Mouse (Mus musculus) thymus, postnatal 10 days (tissue): ENCODE data around the gene U2surp.

Experiments used
- DNase-seq, 2 experiments: peaks; one replicate each; pipeline ENCODE4 v3.0.0; 2021; ENCODE audit warnings: low spot score in 2 of 2

U2surp gene

DNA sequence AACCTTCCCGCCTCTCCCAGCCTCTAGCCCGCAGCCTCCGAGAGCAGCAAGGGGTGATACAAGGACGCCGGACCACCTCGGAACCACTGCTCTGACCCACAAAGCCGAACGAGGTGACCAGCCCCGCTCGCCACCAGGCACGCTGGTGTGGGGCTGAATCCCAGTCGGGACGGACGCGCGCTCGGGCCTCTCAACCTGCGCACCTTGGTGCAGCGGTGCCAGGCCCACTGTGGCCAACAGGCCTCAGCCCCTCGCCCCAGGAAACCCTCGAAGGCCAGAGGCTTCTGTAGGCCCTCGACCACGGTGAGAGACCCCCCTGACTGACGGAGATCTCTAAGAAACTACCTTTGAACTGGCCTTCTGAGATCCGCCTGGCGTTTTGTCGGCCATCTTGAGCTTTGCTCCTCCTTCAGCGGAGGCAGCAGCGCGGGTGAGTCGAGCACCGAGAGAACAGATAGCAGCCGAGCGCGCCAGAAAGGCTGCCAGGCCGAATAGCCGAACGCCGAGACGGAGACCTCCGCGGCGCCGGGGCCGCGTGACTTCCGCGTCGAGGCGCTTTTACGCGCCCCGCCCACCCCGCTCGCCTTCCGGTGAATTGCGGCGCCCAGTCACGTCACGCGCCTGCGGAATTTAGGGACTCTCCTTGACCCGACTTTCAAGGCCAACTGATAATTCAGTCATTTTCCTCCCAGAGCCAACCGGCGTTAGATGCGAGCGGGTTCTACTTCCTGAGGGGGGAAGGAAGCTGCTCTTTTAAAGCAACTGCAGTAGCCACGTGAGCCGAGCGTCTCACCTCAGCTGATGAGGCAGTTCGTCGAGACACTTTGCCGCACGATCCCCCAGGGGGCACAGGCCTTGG is at the start of gene U2surp:
U2surp (minus strand) TSS at position 525 of the 859 bp plus-strand sequence.
- DNase-seq, result peak; percentile 90 to 92

DNA sequence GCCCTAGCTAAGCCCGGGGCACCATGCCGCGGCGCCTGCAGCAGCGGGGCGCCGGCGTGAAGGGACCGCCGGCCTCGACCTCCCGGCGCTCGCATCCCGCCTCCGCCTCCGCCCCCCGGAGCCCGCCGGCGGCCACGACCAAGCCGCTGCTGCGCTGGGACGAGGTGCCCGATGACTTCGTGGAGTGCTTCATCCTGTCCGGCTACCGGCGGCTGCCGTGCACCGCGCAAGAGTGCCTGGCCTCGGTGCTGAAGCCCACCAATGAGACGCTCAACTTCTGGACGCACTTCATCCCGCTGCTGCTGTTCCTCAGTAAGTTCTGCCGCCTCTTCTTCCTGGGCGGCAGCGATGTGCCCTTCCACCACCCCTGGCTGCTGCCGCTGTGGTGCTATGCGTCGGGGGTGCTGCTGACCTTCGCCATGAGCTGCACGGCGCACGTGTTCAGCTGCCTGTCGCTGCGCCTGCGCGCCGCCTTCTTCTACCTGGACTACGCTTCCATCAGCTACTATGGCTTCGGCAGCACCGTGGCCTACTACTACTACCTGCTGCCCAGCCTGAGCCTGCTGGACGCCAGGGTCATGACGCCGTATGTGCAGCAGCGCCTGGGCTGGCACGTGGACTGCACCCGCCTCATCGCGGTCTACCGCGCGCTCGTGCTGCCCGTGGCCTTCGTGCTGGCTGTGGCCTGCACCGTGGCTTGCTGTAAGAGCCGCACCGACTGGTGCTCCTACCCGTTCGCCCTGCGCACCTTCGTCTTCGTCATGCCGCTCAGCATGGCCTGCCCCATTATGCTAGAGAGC is 48.3 kb upstream of the U2surp start:
- peak in 1 of 2 experiments; percentile 3 for DNase-seq

DNA sequence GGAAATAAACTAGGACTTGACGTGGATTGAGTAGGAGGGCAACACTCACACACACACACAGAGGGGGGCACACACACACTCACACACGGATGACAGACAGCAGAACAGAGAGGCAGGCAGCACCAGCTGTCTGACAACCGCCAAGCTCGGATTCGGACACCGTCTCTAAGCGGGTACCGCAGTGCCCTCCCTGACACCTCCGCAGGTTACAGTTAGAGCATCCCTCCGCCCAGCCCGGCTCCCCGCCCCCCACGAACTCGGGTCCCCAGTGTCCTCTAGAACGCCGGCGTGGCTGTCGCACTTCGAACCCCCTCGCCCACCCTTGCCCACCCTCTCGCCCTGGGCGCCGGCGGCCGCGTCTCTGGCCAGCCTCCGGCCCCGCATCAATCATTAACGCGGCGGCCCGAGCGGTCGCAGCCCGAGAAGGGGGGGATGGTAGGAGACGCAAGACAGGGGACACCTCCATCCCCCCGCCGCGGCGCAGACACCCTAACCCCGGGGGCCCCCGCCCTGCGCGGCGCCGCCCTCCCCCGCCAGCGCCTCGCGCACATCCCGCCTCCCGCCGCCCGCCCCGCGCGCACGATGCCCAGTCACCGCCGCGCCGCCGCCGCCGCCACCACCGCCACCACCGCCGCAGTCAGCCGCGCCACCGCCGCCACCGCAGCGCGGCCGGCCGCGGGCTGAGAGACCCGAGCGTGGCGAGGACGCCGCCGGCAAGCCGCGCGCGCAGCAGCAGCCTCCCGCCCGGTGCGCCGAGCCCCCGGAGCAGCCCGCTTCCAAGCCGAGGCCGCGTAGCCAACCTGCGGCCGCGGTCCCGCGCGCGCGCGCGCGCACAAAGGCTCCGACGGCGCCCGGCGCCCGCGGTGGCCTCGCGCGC is 47.5 kb upstream of the U2surp start, which contains the start of gene Paqr9:
Paqr9 (plus strand) TSS at position 599 of the 877 bp plus-strand sequence.
- peak in 1 of 2 experiments; percentile 5 for DNase-seq

DNA sequence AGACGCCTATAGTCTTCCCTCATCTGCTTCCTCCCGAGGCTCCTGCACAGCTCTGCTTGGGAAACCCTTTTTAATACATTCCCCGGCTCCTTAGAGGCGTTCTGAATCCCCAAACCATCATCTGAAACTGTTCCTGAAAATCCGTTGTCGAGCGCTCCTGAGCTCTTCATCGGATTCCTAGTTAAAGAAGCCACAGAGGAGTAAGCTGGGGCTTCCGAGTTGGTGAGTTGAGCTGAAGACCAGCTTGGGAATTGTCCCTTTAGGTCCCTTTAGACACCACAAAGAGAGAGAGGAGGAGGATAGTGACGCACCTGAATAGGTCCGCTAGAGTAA is 46.9 kb upstream of the U2surp start:
- no peak for DNase-seq

DNA sequence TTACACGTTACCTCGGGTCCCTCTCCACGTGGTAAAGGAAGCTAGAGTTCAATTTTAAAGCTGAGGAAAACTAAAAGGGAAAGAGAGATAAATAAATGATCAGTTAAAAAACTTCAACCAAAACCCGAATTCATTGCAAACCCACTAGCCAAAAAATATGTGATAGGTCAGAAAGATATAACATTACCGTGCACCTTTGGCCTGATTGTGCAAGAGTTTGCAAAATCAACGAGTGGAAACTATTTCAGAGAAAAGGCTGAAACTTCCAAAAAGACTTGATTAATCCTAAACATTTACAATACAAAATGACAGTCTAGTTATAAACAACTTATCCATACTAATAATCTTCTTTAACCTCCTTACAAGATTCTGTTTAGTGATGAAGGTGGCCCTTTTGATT is 45.9 kb upstream of the U2surp start:
- no peak for DNase-seq

DNA sequence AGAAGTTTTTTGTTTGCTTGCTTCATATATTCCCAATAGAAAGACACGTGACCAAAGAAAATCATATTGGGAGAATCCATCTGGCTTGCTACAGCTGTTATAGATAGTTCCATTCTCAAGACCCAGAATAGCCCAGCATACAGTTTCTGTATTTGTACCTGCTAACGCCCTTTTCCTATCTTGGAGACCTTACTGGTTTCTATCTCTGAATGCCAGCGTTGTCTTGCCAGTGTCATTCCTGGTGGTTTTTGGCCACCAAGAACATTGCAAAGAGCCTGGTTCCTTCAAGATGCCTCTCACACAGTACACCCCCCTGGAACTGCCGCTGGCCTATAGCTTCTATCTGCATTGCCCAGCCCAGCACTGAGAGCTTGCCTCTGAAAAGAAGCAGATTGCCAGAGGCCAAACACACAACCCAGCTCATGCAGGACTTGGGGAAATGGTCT is 44.3 kb upstream of the U2surp start:
- no peak for DNase-seq

DNA sequence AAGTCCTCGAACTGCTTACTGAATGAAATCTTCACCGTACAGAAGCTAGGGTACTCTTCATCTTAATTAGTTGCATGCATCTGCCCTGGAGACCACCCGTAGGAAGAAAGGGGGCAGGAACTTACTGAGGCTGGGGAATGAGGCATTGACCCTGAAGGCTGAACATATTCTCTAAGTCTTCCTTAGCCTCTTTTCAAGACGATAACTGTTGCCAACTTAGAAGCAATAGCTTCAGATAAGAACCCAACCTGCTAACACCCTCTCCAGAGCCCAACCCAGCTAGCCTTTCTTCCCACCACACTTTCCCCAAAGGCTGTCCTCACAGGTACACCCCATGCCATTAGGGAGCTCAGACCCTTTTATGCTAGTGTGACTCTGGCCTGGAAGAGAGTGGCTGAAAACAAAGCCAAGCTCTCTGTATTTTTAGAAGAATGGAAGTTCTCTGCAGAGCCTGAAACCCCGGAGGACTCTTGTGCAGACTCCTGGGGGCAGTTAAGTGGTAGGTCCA is 43.5 kb upstream of the U2surp start:
- DNase-seq, result no peak

DNA sequence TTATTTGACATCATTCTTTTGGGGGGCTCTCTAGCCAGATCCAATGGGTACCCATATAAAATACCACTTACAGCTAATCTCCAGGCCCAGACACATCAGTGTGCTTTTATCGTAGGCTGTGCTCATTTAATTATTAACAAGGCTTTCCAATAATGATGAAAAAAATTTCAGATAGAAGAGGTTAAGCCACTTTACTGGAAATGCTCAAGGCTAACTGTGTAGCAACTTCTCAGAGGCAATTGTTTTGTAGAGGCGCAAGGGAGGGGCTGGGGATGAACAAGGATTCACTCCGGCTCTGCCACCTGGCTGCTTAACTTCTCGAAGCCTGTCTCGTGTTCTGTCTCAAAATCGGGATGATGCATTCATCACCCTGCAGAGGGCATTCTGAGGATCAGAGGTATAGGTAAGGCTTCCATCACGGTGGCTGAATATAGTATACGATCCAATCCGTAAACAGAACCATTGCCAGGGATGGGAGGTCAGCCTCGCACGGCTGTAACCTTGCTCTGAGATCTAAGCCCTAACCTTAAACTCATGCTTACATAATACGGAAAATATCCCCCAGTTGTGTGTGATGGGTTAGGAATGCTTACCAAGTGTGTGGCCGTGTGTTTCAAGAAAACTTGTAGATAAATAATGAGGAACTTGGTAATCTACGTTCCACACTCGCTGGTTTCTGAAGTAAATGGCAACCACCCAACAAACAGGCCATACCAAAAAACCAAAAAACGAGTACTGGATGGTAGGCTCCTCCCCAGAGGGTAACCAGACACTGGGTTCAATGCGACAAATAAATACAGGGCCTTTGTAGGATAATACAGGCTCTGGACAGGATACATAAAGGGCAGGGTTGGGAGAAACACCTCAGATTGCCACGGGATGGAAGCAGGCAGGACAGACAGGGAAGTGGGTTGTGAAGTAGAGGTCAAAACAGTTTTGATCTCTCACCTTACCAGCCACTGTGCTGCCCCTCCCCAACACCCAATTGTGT is 42.7 kb upstream of the U2surp start:
- no peak for DNase-seq

DNA sequence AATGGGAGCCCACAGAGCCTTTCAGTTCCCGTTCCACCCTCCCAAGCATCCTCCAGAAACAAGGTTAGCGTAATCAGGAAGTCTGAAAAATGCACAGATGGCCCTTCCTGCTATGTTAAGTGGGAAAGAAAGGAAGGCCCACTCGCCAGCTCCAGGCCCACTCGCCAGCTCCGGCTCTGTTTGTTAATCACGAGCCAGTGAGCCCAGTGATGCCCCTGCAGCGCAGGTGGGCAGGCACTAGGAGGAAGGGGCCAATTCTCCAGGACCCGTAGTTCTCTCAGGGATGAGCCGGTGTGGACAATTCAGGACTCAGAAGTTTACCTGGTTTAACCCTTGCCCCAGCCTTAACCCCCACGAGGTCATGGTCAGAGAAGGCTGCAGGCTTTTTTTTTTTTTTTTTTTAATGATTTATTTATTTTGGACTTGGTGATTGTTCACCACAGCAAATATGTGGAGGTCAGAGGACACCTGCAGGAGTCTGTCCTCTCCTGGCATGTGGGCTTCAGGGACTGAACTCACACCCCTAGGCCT is 40.4 kb upstream of the U2surp start:
- no peak for DNase-seq

DNA sequence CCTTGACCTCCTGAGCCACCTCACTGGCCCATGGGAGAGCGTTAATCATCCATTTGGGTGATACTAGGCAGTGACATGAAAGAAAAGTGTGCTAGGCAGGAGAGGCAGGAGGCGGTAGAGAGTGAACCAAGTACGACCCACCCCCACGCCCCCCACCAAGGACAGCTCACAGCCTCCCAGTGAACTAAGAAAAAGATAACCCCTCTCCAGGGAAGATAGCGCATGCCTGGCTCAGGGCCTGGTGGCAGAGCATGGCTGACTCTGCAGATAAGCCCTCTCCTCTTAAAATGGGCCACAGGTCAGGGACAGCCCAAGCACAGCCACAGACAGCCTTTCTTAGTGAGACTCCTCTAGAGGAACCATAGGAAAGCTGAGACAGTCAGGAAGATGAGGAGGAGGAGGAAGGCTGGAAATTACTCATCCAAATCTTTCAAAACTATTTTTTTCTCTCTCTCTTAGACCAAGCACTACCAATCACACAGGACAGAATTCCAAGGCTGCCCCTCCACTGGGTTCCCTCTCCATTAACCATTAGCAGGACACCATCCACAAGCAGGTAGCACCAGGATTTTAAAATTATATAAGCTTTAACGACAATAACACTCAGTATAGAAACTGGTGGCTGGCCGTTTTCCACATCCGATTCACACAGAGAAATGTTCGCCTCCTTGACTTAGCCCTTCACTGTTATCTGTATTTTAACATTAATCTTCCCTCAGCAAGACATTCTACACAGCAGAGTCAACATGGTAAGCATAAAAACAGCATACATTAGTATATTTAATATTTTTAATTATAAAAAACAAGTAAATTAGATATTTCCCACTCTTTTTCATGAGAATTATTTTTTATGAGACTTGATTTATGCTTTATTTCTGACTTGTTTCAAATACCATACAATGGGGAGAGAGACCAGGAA is 39.3 kb upstream of the U2surp start:
- no peak for DNase-seq

DNA sequence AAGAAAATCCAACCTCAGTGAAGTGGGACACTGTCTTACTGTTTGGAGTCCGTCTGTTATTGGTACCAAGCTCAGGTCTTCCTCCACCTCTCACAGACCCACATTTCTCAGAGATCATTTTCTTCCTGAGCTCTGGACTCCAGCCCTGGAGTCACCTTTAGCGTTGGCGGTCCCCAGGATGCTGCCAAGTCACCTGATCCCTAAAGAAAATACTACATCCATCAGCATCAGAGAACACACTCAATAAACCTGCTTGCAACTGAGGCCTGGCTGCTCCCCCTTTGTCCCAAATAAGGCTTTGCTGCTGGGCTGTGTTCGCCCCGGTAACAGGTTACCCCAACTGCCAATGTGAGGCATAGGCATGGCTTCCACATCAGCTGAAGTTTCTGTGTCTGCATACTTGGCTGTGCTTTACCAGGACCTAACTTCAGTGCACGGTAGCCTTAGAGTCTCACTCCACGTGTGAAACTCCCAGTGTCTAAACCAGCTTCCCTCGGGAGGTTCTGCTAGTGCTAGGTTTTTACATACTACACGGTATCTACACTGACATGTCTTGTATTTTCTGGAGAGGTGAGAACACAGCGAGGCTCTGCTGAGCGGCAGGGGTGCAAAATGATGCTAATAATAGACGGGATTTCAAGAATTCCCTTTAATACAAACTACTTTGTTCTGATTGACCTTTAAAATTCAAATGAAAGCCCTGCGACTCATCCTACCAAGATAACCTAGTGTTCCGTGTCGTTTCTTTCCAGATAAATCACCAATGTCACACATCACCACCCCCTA is 38.0 kb upstream of the U2surp start:
- no peak for DNase-seq

DNA sequence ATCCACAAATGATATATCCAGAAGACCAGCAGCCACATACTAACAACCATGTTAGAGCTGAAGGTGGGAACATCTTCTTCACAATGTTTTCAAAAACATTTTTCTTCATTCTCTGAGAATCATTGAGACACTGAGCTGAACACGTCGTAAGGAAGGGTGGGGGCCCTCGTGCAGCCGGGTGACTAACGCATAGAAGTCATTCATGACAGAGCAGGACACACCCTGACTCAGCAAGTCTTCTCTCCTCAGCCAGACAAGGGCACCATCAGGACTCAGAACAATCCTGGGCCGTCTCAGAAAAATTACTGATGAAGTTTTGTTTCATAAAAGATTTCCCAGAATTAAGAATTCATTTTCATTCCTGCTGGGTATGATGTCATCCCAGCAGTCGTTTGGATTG is 34.9 kb upstream of the U2surp start:
- DNase-seq, result no peak

DNA sequence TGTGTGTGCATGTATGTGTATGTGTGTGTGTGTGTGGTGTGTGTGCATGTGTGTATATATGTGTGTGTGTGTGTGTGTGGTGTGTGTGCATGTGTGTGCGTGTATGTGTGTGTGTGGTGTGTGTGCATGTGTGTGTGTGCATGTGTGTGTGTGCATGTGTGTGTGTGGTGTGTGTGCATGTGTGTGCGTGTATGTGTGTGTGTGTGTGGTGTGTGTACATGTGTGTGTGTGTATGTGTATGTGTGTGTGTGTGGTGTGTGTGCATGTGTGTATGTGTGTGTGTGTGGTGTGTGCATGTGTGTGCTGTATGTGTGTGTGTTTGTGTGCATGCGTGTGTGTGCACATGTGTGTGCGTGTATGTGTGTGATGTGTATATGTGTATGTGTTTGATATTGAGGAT is 32.8 kb upstream of the U2surp start:
- DNase-seq, result no peak

DNA sequence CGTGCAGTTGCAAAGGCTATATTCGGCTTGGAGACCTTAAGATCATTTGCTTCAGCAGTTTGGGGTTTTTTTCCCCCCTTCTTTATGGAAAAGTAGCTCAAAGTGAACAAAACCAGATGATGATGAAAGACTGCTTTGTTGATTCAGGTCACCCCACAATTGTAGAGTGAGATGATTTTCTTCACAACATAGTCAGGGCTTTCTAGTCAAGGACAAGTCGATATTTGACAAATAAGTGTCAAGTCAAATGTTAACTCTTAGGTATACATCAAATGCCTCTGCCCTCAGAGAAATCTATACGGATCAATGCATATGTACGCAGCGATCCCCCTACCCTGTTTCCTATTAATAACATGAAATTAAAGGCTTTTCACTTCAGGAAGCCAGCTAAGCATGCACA is 30.7 kb upstream of the U2surp start:
- no peak for DNase-seq

DNA sequence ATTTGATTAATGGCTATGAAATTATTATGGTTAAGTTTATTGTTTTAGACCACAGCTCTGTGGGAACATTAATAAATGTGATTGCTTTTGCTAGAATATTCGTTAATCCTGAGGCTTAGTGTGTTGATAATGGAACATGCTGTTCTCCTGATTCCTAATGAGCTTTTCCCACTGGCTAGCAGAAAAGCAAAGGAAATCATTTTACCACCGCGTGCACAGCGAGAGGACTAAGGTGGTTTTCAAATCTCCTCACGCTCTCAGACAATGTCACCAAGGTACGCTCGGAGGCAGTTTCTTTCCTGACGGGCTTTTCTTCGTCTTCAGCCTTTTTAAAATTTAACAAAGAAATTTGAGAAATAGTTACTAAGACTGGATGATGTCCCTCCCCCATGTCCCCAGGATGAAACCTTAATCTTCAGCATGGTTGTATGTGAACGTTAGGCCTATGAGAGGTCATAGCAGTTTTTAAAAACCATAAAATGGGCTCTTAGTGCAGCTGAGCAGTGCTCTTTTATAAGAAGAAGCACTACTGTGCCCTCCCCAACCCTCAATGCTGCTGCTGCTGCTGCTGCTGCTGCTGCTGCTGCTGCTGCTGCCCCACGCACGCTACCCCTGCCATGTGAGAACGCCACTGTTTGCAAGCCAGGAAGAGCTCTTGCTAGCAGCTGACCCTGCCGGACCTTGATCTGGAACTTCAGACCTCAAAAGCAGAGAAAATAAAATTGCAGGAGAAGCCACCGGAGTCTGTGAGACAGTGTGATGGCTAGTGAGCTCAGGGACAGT is 30.0 kb upstream of the U2surp start:
- no peak for DNase-seq

DNA sequence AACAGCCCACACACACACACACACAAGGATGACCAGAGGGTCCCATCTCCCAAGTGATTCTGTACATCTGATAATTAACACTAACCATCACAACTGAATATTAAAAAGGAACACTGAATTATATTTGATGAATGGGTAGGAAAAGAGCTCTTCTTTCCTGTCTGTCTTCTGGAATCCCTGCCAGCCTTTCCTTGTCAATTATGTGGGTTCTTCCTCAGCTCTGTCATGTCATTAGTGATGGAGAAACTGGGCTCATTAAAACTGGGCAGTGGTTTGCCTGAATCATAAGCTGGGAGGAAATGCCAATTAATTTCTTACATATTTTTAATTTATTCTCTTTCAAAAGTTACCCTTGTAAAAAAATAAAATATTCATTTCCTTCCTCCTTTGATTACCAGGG is 29.4 kb upstream of the U2surp start:
- DNase-seq, result no peak

DNA sequence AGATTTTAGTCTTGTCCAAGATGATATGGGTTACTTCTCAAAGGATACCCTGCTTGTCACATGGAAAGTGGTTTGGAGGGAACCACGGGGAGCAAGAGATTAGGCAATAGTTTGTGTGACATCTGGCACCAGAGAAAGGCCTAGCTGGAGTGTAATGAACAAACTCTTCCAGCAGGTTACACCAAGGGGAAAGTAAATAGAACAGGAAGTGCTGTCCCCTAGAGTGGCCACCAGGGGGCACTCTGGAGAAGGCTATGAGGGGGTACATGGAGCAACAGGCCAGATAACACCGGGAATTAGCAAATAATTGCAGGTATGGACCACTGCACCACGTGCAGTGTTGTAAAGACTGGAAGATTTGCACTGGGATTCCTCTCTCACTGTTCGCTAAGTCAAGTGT is 28.7 kb upstream of the U2surp start:
- peak; percentile 14 to 51 for DNase-seq
